Mouse (Mus musculus) heart, adult 9 months (tissue): ENCODE data around the gene Rsph1.

ENCODE experiments used
- DNase-seq, 2 experiments: peaks; one replicate each; pipeline ENCODE4 v3.0.0; 2022; ENCODE audit warnings: low spot score in 2 of 2

Rsph1 gene

DNA sequence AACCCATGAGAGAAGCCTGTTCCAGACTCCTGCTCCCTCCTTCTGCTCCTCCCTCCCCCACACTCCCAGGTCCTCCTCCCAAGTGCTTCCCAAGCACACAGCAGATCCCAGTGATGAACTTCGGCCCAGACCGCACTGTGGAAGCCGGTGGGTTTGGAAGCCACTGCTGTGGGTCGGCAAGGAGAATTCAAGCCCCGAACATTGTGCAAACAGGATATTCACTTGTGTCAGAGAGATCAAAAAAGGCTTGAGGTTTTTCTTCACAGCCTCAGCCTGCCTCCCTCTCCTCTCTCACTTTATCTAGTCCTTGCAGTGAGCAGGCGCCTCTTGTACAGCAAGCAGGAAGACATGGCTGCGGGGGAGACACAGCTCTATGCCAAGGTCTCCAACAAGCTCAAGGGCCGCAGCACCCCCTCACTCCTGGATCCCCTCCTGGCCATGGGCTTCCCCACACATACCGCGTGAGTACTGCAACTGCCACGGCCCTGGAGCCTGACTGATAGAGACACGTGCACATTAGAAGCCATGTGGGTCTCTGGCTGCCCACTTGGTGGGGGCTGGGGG is 69.3 kb downstream of the Rsph1 start, which contains the start of gene Ubash3a:
Gene Ubash3a, plus strand, starts transcription at position 103 of the 564 bp plus-strand sequence.
- no peak for DNase-seq
